Mouse (Mus musculus): ENCODE data around the gene Bcdin3d. TPM values are rescaled to one million over a fixed set of nuclear protein-coding genes. Genes with fewer than 3 reads are reported as not detected.
A peak's percentile ranks its signal among the peaks of the same experiment; 100 is the strongest.

The Bcdin3d gene
- polyA plus RNA-seq, 1 experiment from 2014 or later = 19.0 TPM

- H3K9ac ChIP-seq (ENCODE audit: low read depth, low read length) = peak overlapping the region; percentile 41
Observed at GRCm38 (mm10) chr15:99497061-99497460, 22.5 kb upstream of the Bcdin3d start.

DNA sequence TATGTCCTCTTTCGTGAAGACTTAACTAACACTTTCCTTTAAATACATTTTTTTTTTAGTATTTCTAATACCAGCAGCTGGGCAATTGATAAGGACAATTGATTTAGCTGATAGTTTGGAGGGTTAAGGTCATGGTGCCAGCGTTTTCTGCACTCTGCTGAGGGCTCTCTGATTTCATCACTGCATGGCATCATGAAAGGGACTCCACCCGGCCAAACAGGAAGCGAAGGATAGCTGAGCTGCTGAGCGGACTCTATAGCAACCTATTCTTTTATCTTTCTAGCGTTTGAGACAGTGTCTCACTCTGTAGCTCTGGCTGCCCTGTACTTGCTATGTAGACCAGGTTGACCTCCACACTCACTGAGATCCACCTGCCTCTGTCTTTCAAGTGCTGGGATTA, 10.2 kb upstream of the Bcdin3d start:
- Histone ChIP-seq H3K4me3 (ENCODE audit: low read depth, low read length) (no peak overlapping the region), H3K4me2 (ENCODE audit: low read length) (no peak overlapping the region), H3K36me3 (ENCODE audit: control insufficient read depth, insufficient read depth, low read length) (no peaks in the 10 kb centered on the region), H3K9ac (ENCODE audit: low read depth, low read length) (no peak overlapping the region), H3K4me1 (ENCODE audit: control insufficient read depth, insufficient read depth, low read length) (no peaks in the 10 kb centered on the region), H3K27ac (ENCODE audit: low read length) (no peak overlapping the region), H3K27me3 (ENCODE audit: control insufficient read depth, insufficient read depth, low read depth, low read length) (no peaks in the 10 kb centered on the region), H3K9me3 (replicated peaks; ENCODE audit: control insufficient read depth, low read length, poor library complexity, severe bottlenecking) (no peaks in the 10 kb centered on the region)
- ATAC-seq = no peak
- 74% methylated on average over 6 of the region's 6 CpGs for WGBS

More at GRCm38 (mm10) chr15:99497061-99497460, 22.5 kb upstream of the Bcdin3d start:
- peak; percentile 41; the same call in 1 of the 2 replicates for ATAC-seq
- Histone ChIP-seq H3K27ac (ENCODE audit: low read length) (no peak overlapping the region), H3K36me3 (ENCODE audit: control insufficient read depth, insufficient read depth, low read length) (peaks cover 2% of the 10 kb centered on the region; the same call in 1 of the 2 replicates), H3K9me3 (replicated peaks; ENCODE audit: control insufficient read depth, low read length, poor library complexity, severe bottlenecking) (no peaks in the 10 kb centered on the region), H3K4me2 (ENCODE audit: low read length) (no peak overlapping the region; the same call in 1 of the 2 replicates), H3K4me1 (ENCODE audit: control insufficient read depth, insufficient read depth, low read length) (peaks cover 11% of the 10 kb centered on the region; the same call in 1 of the 2 replicates), H3K4me3 (ENCODE audit: low read depth, low read length) (no peak overlapping the region), H3K27me3 (ENCODE audit: control insufficient read depth, insufficient read depth, low read depth, low read length) (no peaks in the 10 kb centered on the region)
- WGBS = 9% methylated on average over 4 of the region's 4 CpGs

GRCm38 (mm10) chr15:99475814-99476213, 1.3 kb upstream of the Bcdin3d start:
- H3K4me2 ChIP-seq (ENCODE audit: low read length) = no peak overlapping the region
- H3K4me3 ChIP-seq (ENCODE audit: low read depth, low read length) = no peak overlapping the region
- H3K9me3 ChIP-seq (replicated peaks; ENCODE audit: control insufficient read depth, low read length, poor library complexity, severe bottlenecking) = no peaks in the 10 kb centered on the region
- H3K27me3 ChIP-seq (ENCODE audit: control insufficient read depth, insufficient read depth, low read depth, low read length) = no peaks in the 10 kb centered on the region
- peaks cover 10% of the 10 kb centered on the region for H3K4me1 ChIP-seq (ENCODE audit: control insufficient read depth, insufficient read depth, low read length)
- no peaks in the 10 kb centered on the region for H3K36me3 ChIP-seq (ENCODE audit: control insufficient read depth, insufficient read depth, low read length)
- 56% methylated on average over 1 of the region's 1 CpGs for WGBS
- no peak overlapping the region for H3K9ac ChIP-seq (ENCODE audit: low read depth, low read length)
- no peak overlapping the region for H3K27ac ChIP-seq (ENCODE audit: low read length)
- no peak for ATAC-seq

GRCm38 (mm10) chr15:99473801-99474575, 542 bp downstream of the Bcdin3d start:
- Histone ChIP-seq H3K9me3 (replicated peaks; ENCODE audit: control insufficient read depth, low read length, poor library complexity, severe bottlenecking) (no peaks in the 10 kb centered on the region), H3K4me3 (ENCODE audit: low read depth, low read length) (peak overlapping the region; percentile 92), H3K9ac (ENCODE audit: low read depth, low read length) (peak overlapping the region; percentile 94), H3K27ac (ENCODE audit: low read length) (peak overlapping the region; percentile 85), H3K36me3 (ENCODE audit: control insufficient read depth, insufficient read depth, low read length) (no peaks in the 10 kb centered on the region; the same call in 1 of the 2 replicates), H3K4me1 (ENCODE audit: control insufficient read depth, insufficient read depth, low read length) (peaks cover 10% of the 10 kb centered on the region), H3K4me2 (ENCODE audit: low read length) (peak overlapping the region; percentile 78), H3K27me3 (ENCODE audit: control insufficient read depth, insufficient read depth, low read depth, low read length) (no peaks in the 10 kb centered on the region)
- 6% methylated on average over 38 of the region's 38 CpGs for WGBS
- peak; percentile 81 for ATAC-seq

GRCm38 (mm10) chr15:99472972-99473371, 1.6 kb downstream of the Bcdin3d start:
- no peaks in the 10 kb centered on the region; the same call in 1 of the 2 replicates for H3K36me3 ChIP-seq (ENCODE audit: control insufficient read depth, insufficient read depth, low read length)
- no peak overlapping the region for H3K4me3 ChIP-seq (ENCODE audit: low read depth, low read length)
- H3K27ac ChIP-seq (ENCODE audit: low read length) = no peak overlapping the region
- H3K4me1 ChIP-seq (ENCODE audit: control insufficient read depth, insufficient read depth, low read length) = peaks cover 10% of the 10 kb centered on the region
- H3K9me3 ChIP-seq (replicated peaks; ENCODE audit: control insufficient read depth, low read length, poor library complexity, severe bottlenecking) = no peaks in the 10 kb centered on the region
- H3K27me3 ChIP-seq (ENCODE audit: control insufficient read depth, insufficient read depth, low read depth, low read length) = no peaks in the 10 kb centered on the region
- WGBS = 89% methylated on average over 7 of the region's 7 CpGs
- ATAC-seq = no peak
- no peak overlapping the region for H3K9ac ChIP-seq (ENCODE audit: low read depth, low read length)
- no peak overlapping the region for H3K4me2 ChIP-seq (ENCODE audit: low read length)

DNA sequence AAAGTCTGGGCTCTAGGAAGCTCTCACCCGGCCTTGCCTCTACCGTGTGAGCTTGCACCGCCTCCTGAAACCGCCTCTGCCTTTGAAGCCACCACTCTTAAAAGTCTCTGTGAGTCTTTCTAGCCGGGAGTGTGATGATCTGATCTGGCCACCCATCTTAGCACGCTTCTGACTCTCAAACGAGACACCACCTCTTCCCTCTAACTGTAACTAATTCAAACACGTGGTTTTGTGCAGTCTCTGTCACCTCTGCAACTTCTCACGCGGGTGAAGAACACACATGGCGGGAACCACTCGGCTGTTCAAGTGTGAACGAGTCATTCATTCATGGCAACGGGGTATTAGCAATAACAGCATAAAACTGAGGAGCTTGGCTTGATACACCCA, 2.9 kb downstream of the Bcdin3d start:
- Histone ChIP-seq H3K27ac (ENCODE audit: low read length) (no peak overlapping the region), H3K4me1 (ENCODE audit: control insufficient read depth, insufficient read depth, low read length) (peaks cover 10% of the 10 kb centered on the region), H3K9ac (ENCODE audit: low read depth, low read length) (no peak overlapping the region), H3K36me3 (ENCODE audit: control insufficient read depth, insufficient read depth, low read length) (no peaks in the 10 kb centered on the region; the same call in 1 of the 2 replicates), H3K9me3 (replicated peaks; ENCODE audit: control insufficient read depth, low read length, poor library complexity, severe bottlenecking) (no peaks in the 10 kb centered on the region), H3K4me3 (ENCODE audit: low read depth, low read length) (no peak overlapping the region), H3K4me2 (ENCODE audit: low read length) (no peak overlapping the region), H3K27me3 (ENCODE audit: control insufficient read depth, insufficient read depth, low read depth, low read length) (no peaks in the 10 kb centered on the region)
- ATAC-seq = no peak
- 83% methylated on average over 14 of the region's 14 CpGs for WGBS

- Histone ChIP-seq H3K4me2 (ENCODE audit: low read length) (peak overlapping the region; percentile 0; the same call in 1 of the 2 replicates), H3K4me3 (ENCODE audit: low read depth, low read length) (no peak overlapping the region), H3K36me3 (ENCODE audit: control insufficient read depth, insufficient read depth, low read length) (no peaks in the 10 kb centered on the region; the same call in 1 of the 2 replicates), H3K4me1 (ENCODE audit: control insufficient read depth, insufficient read depth, low read length) (peaks cover 10% of the 10 kb centered on the region), H3K27ac (ENCODE audit: low read length) (no peak overlapping the region), H3K9me3 (replicated peaks; ENCODE audit: control insufficient read depth, low read length, poor library complexity, severe bottlenecking) (no peaks in the 10 kb centered on the region), H3K9ac (ENCODE audit: low read depth, low read length) (no peak overlapping the region), H3K27me3 (ENCODE audit: control insufficient read depth, insufficient read depth, low read depth, low read length) (no peaks in the 10 kb centered on the region)
- 60% methylated on average over 17 of the region's 17 CpGs for WGBS
- no peak for ATAC-seq
Observed at GRCm38 (mm10) chr15:99470971-99471676, 3.4 kb downstream of the Bcdin3d start.

GRCm38 (mm10) chr15:99470224-99470761, 4.2 kb downstream of the Bcdin3d start:
- Histone ChIP-seq H3K27ac (ENCODE audit: low read length) (no peak overlapping the region), H3K9ac (ENCODE audit: low read depth, low read length) (no peak overlapping the region), H3K4me1 (ENCODE audit: control insufficient read depth, insufficient read depth, low read length) (peaks cover 10% of the 10 kb centered on the region), H3K4me3 (ENCODE audit: low read depth, low read length) (no peak overlapping the region), H3K27me3 (ENCODE audit: control insufficient read depth, insufficient read depth, low read depth, low read length) (no peaks in the 10 kb centered on the region), H3K4me2 (ENCODE audit: low read length) (no peak overlapping the region), H3K9me3 (replicated peaks; ENCODE audit: control insufficient read depth, low read length, poor library complexity, severe bottlenecking) (no peaks in the 10 kb centered on the region), H3K36me3 (ENCODE audit: control insufficient read depth, insufficient read depth, low read length) (no peaks in the 10 kb centered on the region; the same call in 1 of the 2 replicates)
- no peak for ATAC-seq
- WGBS = 92% methylated on average over 31 of the region's 31 CpGs
